Mouse (Mus musculus): ENCODE results near the gene Panx1.

Panx1 gene

DNA sequence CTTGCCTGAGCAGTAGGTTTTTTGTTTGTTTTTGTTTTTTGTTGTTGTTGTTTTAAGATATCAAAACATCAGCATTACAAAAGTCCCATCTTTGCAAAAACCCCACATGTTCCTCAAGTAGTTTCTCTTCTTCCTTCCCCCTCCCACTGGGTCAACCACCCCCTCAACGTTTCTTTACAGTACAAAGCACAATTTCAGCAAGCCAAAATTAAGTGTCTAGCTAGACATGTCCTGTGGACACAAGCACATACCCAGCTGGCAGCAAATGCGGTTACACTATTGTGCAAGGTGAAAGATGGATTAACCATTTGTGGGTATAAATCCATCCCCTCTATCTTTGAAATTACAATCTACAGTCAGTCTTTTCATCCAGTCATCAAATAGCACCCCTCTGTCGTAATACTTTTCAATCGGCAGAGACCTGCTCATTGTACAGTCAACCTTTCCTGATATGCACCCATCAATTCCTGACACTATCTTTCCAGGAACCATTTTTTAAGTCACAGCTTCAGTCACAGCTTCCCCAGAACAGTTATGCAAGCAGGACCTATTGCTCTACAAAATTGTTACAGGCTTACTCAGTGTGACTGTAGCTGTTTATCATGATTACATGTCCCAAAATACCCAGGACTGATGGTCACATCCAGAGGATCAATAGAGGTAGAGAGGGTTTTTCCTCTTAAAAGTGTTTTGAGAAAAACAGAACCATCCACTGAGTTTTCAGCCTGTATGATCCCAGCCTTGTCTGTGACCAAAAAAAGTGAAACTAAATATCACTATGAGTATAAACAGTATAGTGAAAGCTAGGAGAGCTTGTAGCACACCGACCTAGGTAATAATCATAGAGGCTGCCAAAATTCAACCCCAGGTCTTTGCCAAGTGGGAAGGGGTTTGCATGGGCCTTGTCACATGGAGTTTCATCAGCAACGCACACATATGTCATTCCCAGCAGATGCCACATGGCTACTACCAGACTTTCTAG, 70.7 kb downstream of the Panx1 start:
- no peak overlapping the region for H3K4me3 ChIP-seq (replicated peaks; ENCODE audit: low read length)
- H3K36me3 ChIP-seq (ENCODE audit: insufficient read depth, low read length) = no peaks in the 10 kb centered on the region
- peaks cover 3% of the 10 kb centered on the region; the same call in 1 of the 2 replicates for H3K9me3 ChIP-seq (ENCODE audit: low read length)
- TF ChIP-seq POU5F1 (IDR thresholded peaks at IDR 0.05; ENCODE audit: borderline replicate concordance, low read length) (no peak), CTCF (conservative IDR thresholded peaks at IDR 0.05; ENCODE audit: low read length) (no peak), NANOG (IDR thresholded peaks at IDR 0.05; ENCODE audit: borderline replicate concordance, low read length) (no peak)
- no peaks in the 10 kb centered on the region for H3K4me1 ChIP-seq (replicated peaks; ENCODE audit: low read depth, low read length)
- H3K27me3 ChIP-seq (ENCODE audit: insufficient read depth, low read length) = peaks cover 11% of the 10 kb centered on the region

DNA sequence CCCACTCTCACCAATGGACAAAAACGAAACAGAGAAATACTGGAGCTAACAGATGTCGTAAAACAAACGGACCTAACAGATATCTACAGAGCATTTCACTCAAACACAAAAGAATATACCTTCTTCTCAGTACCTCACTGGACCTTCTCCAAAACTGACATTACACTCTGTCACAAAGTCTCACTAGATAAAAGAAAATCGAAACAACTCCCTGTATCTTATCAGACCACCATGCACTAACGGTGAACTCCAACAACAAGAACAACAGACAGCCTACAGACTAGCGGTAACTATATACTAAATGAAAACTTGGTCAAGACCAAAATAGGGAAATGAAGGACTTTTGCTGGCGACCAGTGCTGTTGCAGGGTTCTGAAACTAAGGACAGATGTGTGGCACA, 71.5 kb downstream of the Panx1 start:
- Histone ChIP-seq H3K4me1 (replicated peaks; ENCODE audit: low read depth, low read length) (no peaks in the 10 kb centered on the region), H3K27me3 (ENCODE audit: insufficient read depth, low read length) (peaks cover 11% of the 10 kb centered on the region), H3K9me3 (ENCODE audit: low read length) (peaks cover 3% of the 10 kb centered on the region; the same call in 1 of the 2 replicates), H3K4me3 (replicated peaks; ENCODE audit: low read length) (no peak overlapping the region), H3K36me3 (ENCODE audit: insufficient read depth, low read length) (no peaks in the 10 kb centered on the region)
- no peak for TF ChIP-seq NANOG (IDR thresholded peaks at IDR 0.05; ENCODE audit: borderline replicate concordance, low read length)
- TF ChIP-seq CTCF (conservative IDR thresholded peaks at IDR 0.05; ENCODE audit: low read length) = no peak
- TF ChIP-seq POU5F1 (IDR thresholded peaks at IDR 0.05; ENCODE audit: borderline replicate concordance, low read length) = no peak

DNA sequence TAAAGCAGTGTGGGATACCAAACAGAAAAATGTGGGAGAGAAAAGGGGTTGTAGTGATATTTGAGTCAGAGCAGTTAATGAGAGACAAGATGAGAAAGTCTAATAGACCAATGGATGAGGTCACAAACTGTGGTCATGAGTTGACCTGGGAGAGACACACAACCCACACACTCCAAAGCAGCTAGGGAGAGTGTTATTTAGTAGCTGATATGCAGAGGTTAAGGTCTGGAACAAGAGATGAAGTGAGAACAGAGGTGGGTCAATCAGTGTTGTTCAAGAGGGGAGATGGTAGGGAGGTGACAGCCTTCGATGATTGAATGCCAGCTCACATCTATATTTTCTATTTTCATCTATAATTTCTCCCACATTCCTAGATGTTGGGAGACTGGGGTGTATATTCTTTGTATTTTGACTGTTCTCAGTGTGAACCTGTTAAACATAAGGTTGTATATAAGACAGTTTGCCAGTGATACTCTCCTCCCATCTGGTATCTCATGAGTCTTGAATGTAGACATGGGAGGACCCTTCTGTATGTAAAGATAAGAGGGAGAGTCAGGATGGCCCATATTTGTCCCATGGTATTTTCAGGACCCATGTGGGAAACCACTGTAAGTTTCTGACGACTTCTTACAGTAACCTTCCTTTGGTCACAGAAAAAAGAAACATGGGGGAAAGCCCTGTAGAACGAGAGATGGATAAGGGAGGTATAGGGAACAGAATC, 74.3 kb downstream of the Panx1 start:
- H3K36me3 ChIP-seq (ENCODE audit: insufficient read depth, low read length) = no peaks in the 10 kb centered on the region

DNA sequence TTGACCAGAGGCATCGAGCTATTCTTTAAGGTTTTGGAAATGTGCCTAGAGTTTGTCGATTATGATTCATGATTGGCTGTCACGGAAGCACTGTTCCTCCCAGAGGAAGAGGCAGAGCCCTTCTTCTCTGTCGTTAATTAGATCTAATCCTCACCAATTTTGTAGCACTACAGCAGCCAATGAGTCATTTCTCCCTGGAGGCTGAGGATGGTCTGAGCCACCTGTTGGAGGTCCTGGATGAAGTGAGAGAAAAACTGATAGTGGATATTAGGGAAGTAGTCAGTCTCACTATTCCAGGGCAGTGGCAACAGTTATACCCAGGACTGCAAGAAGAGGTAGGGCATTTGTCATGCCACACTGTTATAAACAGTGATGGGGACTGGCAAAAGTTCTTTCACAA, 75.1 kb downstream of the Panx1 start:
- TF ChIP-seq POU5F1 (IDR thresholded peaks at IDR 0.05; ENCODE audit: borderline replicate concordance, low read length) (no peak), NANOG (IDR thresholded peaks at IDR 0.05; ENCODE audit: borderline replicate concordance, low read length) (no peak), CTCF (conservative IDR thresholded peaks at IDR 0.05; ENCODE audit: low read length) (no peak)
- Histone ChIP-seq H3K4me3 (replicated peaks; ENCODE audit: low read length) (no peak overlapping the region), H3K9me3 (ENCODE audit: low read length) (no peaks in the 10 kb centered on the region), H3K27me3 (ENCODE audit: insufficient read depth, low read length) (peaks cover 9% of the 10 kb centered on the region), H3K4me1 (replicated peaks; ENCODE audit: low read depth, low read length) (no peaks in the 10 kb centered on the region), H3K36me3 (ENCODE audit: insufficient read depth, low read length) (no peaks in the 10 kb centered on the region)

More for the DNA sequence above, 74.3 kb downstream of the Panx1 start:
- H3K4me3 ChIP-seq (replicated peaks; ENCODE audit: low read length) = no peak overlapping the region
- TF ChIP-seq CTCF (conservative IDR thresholded peaks at IDR 0.05; ENCODE audit: low read length) = no peak
- TF ChIP-seq NANOG (IDR thresholded peaks at IDR 0.05; ENCODE audit: borderline replicate concordance, low read length) = no peak
- no peak for TF ChIP-seq POU5F1 (IDR thresholded peaks at IDR 0.05; ENCODE audit: borderline replicate concordance, low read length)
- H3K4me1 ChIP-seq (replicated peaks; ENCODE audit: low read depth, low read length) = no peaks in the 10 kb centered on the region
- peaks cover 9% of the 10 kb centered on the region for H3K27me3 ChIP-seq (ENCODE audit: insufficient read depth, low read length)
- no peaks in the 10 kb centered on the region for H3K9me3 ChIP-seq (ENCODE audit: low read length)

DNA sequence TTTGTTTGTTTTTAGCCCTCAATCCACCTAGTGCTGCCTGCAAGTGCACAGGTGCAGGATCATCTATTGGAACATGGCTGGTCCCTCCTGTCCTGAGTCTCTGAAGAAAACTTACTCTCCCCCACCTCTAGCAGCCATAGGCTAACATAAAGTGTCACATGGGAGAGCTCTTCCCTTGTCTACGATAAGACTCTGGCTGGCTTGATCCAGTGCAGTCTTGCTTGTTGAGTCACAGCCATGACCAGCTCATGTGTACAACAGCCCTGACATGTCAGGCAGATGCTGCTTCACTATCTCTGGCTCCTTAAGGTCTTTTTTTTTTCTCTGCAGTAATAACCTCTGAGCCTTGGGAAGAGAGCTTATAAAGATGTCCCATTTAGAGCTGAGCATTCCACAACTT, 77.7 kb downstream of the Panx1 start:
- peaks cover 9% of the 10 kb centered on the region for H3K27me3 ChIP-seq (ENCODE audit: insufficient read depth, low read length)
- no peaks in the 10 kb centered on the region for H3K36me3 ChIP-seq (ENCODE audit: insufficient read depth, low read length)
- no peak overlapping the region for H3K4me3 ChIP-seq (replicated peaks; ENCODE audit: low read length)
- TF ChIP-seq CTCF (conservative IDR thresholded peaks at IDR 0.05; ENCODE audit: low read length) (no peak), POU5F1 (IDR thresholded peaks at IDR 0.05; ENCODE audit: borderline replicate concordance, low read length) (no peak), NANOG (IDR thresholded peaks at IDR 0.05; ENCODE audit: borderline replicate concordance, low read length) (no peak)
- H3K4me1 ChIP-seq (replicated peaks; ENCODE audit: low read depth, low read length) = no peaks in the 10 kb centered on the region
- H3K9me3 ChIP-seq (ENCODE audit: low read length) = no peaks in the 10 kb centered on the region

DNA sequence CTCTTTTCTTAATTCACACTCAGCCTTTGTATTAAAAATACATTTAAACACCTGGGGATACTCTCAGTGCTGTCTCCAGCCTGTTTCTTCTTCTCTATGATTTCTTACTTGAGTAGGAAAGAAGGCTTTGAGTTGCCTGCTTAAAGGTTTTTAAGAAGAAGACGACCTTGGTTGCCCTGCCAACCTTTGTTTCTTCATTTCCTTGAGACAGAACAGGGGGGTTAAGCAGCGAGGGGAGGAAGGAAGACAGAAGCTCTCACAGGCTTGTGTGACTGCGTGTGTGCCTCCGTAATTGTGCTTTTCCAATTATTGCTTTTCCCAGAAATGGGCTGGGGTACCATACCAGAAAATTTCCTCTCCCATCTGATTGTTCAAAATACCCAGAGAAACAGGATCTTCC, 78.5 kb downstream of the Panx1 start:
- no peak overlapping the region for H3K4me3 ChIP-seq (replicated peaks; ENCODE audit: low read length)
- peaks cover 5% of the 10 kb centered on the region for H3K27me3 ChIP-seq (ENCODE audit: insufficient read depth, low read length)
- no peaks in the 10 kb centered on the region for H3K36me3 ChIP-seq (ENCODE audit: insufficient read depth, low read length)
- H3K4me1 ChIP-seq (replicated peaks; ENCODE audit: low read depth, low read length) = peaks cover 4% of the 10 kb centered on the region; the same call in 1 of the 2 replicates
- H3K9me3 ChIP-seq (ENCODE audit: low read length) = no peaks in the 10 kb centered on the region
- no peak for TF ChIP-seq POU5F1 (IDR thresholded peaks at IDR 0.05; ENCODE audit: borderline replicate concordance, low read length)
- no peak for TF ChIP-seq CTCF (conservative IDR thresholded peaks at IDR 0.05; ENCODE audit: low read length)
- TF ChIP-seq NANOG (IDR thresholded peaks at IDR 0.05; ENCODE audit: borderline replicate concordance, low read length) = no peak

DNA sequence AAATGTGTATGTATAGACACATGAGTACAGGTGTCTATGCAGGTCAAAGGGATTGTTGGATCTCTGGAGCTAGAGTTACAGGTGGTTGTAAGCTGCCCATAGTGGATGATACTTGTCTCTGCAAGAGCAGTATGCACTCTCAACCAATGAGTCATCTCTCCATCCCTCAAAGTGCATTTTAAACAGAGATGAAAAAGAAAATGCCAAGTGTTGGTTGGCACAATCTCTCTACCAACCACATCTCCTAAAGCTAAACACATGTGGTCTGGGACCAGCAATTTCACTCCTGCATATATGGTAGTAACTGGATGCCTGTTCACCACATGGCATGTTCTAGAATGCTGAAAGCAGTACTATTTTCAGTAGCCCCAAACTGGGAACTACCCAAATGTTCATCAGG, 79.9 kb downstream of the Panx1 start:
- no peaks in the 10 kb centered on the region for H3K9me3 ChIP-seq (ENCODE audit: low read length)
- TF ChIP-seq CTCF (conservative IDR thresholded peaks at IDR 0.05; ENCODE audit: low read length) (no peak), POU5F1 (IDR thresholded peaks at IDR 0.05; ENCODE audit: borderline replicate concordance, low read length) (no peak)
- H3K4me1 ChIP-seq (replicated peaks; ENCODE audit: low read depth, low read length) = peaks cover 4% of the 10 kb centered on the region; the same call in 1 of the 2 replicates
- H3K4me3 ChIP-seq (replicated peaks; ENCODE audit: low read length) = no peak overlapping the region
- H3K27me3 ChIP-seq (ENCODE audit: insufficient read depth, low read length) = no peaks in the 10 kb centered on the region
- no peaks in the 10 kb centered on the region for H3K36me3 ChIP-seq (ENCODE audit: insufficient read depth, low read length)

DNA sequence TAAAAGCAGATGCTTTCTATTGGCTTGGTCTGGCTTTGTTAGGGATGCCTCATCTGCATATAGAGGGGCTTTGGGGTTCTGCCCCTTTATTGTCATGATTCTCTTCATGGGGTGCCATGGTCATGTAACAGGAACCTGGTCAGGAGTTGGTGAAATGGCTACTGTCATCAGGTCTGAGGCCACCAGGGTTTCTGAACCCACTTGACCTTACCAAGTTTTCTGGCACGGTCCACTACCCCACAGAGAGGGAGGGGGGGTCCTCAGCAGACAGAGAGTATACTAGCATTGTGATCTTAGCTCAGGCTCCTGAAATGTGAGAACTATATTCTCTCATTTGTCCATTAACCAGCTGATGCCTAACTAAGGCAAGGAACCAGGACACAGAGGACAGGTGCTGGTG, 82.5 kb downstream of the Panx1 start:
- no peaks in the 10 kb centered on the region for H3K9me3 ChIP-seq (ENCODE audit: low read length)
- no peak for TF ChIP-seq NANOG (IDR thresholded peaks at IDR 0.05; ENCODE audit: borderline replicate concordance, low read length)
- no peak for TF ChIP-seq POU5F1 (IDR thresholded peaks at IDR 0.05; ENCODE audit: borderline replicate concordance, low read length)
- no peak for TF ChIP-seq CTCF (conservative IDR thresholded peaks at IDR 0.05; ENCODE audit: low read length)
- H3K4me3 ChIP-seq (replicated peaks; ENCODE audit: low read length) = no peak overlapping the region
- peaks cover 4% of the 10 kb centered on the region; the same call in 1 of the 2 replicates for H3K4me1 ChIP-seq (replicated peaks; ENCODE audit: low read depth, low read length)
- H3K36me3 ChIP-seq (ENCODE audit: insufficient read depth, low read length) = no peaks in the 10 kb centered on the region
- no peaks in the 10 kb centered on the region; the same call in 1 of the 2 replicates for H3K27me3 ChIP-seq (ENCODE audit: insufficient read depth, low read length)

Data from E14TG2a.4 (cell line).